Mouse (Mus musculus) olfactory bulb, adult 2 months (tissue): ENCODE results near the gene Vcan.

ENCODE experiments used
- CTCF ChIP-seq: fragments of 200-500 bp; IDR thresholded peaks from 2 replicates; pipeline ENCODE4 v1.5.1; 2012; ENCODE audit warnings: low read depth, mild to moderate bottlenecking, low read length, moderate library complexity; ENCODE audit not compliant: insufficient read depth
- POLR2A ChIP-seq: fragments of 200-500 bp; IDR thresholded peaks from 2 replicates; pipeline ENCODE4 v1.6.1; 2012; ENCODE audit warnings: mild to moderate bottlenecking, low read depth, low read length, moderate library complexity; ENCODE audit not compliant: insufficient read depth

GRCm38 (mm10) chr13:89709497-89710201 lies 32.7 kb downstream of the Vcan start:
- TF ChIP-seq CTCF (no peak), POLR2A (no peak)
